Mouse (Mus musculus) adrenal gland, adult (tissue): Measurements from ENCODE around the gene Ednra.

ENCODE experiments used
- DNase-seq, 2 experiments: peaks; one replicate each; pipeline ENCODE4 v3.0.0; 2022 to 2023; ENCODE audit warnings: low spot score in 1 of 2; ENCODE audit not compliant: inconsistent age in 2 of 2

Ednra gene

GRCm38 (mm10) chr8:77659534-77660080 lies 64.7 kb downstream of the Ednra start:
- DNase-seq = no peak

DNA sequence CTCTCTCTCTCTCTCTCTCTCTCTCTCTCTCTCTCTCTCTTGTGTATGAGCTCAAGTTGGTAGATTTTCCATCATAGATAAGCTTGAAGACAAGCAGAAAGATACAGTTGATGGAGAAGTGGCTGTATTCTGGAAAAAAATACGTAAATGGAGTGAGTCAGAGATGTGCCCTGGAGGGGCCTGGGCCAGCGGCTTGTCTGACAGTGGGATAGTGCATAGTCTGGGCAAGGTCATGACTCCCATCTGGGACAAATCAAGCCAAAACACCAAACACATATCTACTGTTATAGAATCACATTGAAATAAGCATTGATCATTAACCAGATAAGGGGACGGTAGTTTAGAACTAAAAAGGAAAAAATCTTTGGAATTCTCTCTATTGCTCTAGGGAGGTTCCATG lies 65.9 kb downstream of the Ednra start:
- DNase-seq = no peak

- DNase-seq = no peak
Observed at GRCm38 (mm10) chr8:77650646-77651190, 73.5 kb downstream of the Ednra start.

DNA sequence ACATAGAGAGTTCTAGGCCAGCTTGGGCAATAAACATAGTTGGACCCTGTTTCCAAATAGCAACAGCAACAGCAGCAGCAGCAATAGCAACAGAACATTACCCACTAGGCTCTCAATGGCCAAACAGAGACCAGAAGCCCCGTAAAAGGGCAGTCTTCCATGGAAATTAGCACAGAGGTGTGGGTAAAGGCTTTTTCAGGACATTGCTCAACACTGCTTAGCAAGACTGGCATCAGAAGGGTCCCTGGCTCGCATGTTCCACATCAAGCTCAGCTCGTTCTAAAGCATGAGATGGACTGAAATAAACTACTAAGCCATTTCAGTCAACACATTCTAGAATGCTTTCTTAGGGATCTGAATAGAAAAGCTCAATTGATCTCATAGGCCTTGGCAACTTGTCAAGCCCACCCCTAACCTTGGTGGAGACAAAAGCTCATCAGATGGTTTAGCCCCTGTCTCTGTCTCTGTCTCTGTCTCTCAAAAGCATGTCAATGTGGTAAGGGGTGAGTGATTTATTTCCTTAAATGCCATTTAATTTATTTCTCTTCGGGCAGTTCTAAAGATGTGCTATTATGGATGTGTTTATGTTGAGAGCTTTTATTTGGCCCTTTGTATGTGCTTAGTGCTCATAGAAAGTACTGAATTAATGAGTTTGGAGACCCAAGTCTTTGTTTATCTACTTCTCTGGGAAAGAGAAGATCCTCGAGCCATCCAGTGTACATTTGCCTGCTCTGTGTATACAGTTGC lies 84.0 kb downstream of the Ednra start:
- no peak for DNase-seq

GRCm38 (mm10) chr8:77637593-77637992 lies 86.7 kb downstream of the Ednra start:
- DNase-seq = no peak

- DNase-seq = no peak
Observed at GRCm38 (mm10) chr8:77634035-77634434, 90.2 kb downstream of the Ednra start.

DNA sequence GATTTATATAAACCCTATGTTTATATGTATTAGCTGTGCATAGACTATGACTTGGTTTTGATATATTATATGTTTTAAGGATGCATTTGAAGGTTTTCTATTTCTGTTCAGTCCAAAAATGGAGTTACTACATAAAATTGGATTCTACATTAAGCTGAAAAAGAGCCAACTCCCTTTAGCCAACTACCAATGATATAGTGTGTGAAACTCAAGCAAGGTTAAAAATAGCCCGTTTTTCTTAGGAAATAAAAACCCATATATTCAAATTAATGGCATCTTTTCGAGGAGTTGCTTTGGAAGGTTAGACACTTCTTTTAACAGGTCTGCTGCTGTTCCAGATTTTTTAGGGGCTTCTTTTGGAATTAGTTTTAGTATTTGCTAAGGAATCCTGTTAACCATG lies 91.1 kb downstream of the Ednra start:
- DNase-seq = no peak

GRCm38 (mm10) chr8:77630691-77631090 lies 93.6 kb downstream of the Ednra start:
- DNase-seq = no peak

- DNase-seq = peak; percentile 79 to 92
Observed at GRCm38 (mm10) chr8:77629858-77630537, 94.3 kb downstream of the Ednra start.

- DNase-seq = no peak
Observed at GRCm38 (mm10) chr8:77623677-77624209, 100.5 kb downstream of the Ednra start.

DNA sequence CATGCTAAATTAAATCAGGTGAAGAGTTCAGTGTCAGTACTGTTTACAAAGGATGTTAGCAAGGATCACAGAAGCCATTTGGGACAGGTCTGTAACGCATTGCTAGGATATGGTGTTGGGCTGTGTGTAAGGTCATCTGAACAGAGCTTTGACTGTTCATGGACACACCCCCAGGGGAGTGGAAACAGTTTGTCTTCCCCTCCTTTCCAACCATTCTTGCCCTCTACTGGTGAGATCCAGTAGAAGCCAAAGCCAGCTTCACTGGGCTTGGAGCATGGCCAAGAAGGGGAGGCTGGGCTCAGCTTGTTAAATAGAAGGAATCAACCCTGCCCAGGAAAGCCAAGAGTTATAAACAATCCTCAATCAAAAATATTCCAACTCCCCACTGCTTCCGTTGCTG lies 106.3 kb downstream of the Ednra start:
- peak; percentile 48 to 77 for DNase-seq
